Mouse (Mus musculus) neutrophil, adult 5-6 weeks (primary cell): ENCODE measurements around the gene Wasf2. TPM values are rescaled to one million over a fixed set of nuclear protein-coding genes. Genes with fewer than 3 reads are reported as not detected.

ENCODE experiments used
- ATAC-seq: fragments of 151-379, 151-347 bp; 2 replicates; pipeline ENCODE4 v1.8.0; 2017; ENCODE audit warnings: mild to moderate bottlenecking, moderate TSS enrichment; ENCODE audit not compliant: insufficient number of reproducible peaks, poor library complexity, low FRiP score, severe bottlenecking; ENCODE audit errors: extremely low read depth
- total RNA-seq: library from RNA; stranded (forward); fragments of 200-1000 nt; gene quantifications from 2 replicates; pipeline ENCODE4 v1.2.3, GENCODE M21; 2017

Wasf2 gene
- total RNA-seq, 1 experiment from 2014 or later: 105 TPM

DNA sequence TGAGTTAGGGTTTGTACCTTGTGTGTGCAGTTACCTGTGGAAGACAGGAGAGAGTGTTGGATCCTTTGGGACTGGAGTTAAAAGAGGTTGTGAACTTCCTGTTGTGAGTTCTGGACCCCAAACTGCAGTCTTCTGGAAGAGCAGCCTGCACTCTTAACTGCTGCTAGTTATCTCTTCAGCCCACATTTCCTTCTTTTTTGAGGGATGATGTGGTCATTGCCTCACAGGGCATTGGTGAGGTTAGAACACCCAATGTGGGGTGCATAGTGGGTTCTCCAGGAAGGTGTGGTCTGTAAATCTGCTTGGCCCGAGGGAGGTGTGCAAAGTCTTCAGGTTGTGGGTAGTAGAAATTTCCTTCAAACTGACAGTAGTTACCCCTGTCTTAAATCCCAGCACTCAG, 114.0 kb downstream of the Wasf2 start:
- ATAC-seq: no peak

DNA sequence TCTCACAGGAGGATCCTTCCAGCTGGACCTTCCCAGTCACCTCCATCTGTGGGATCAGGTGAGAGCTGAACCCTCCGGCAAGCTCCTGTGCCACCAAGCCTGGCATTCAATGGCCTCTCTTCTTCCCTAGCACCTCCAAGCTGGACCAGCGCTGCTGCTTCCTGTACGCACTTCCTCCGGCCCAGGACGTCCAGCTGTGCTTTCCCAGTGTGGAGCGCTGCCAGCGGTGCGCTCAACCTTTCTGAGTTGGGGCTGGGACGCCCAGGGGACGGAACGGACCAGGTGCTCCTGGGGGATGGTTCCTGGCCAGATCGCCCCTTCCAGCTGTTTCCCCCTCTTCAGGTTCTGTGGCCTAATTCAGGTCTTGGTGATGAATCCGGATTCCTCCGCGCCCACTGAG, 116.8 kb downstream of the Wasf2 start:
- ATAC-seq: no peak

DNA sequence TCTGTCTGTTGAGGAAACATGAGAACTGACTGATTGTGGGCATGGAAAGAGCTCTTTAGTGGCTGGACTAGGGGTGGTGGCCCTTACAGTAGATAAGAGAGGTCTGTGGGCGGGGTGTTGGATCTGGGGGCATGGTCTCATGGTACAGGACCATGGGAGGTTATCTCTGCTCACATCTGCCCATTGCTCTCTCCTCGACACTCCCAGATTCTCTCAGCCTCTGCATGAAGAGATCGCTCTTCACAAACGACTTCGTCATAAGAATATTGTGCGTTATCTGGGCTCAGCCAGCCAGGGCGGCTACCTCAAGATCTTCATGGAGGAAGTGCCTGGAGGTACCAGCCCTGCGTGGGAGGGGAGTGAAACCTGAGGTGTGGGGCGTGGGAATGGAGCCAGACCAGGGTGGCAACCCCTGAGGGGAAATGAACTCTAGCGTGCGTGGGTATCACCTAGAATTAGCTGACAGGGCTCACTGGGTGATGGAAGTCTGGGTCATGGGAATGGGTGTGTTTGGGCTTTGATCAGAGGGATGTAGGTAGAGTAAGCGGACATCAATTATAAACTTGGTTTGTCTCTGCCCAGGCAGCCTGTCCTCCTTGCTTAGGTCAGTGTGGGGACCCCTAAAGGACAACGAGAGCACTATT, 117.6 kb downstream of the Wasf2 start:
- ATAC-seq: no peak

Other genes with a start within 250 kb of the Wasf2 start
- 33.6 and 34.8 TPM in 2 replicates for gene Stx12, start 246.0 kb upstream of the Wasf2 start, total RNA-seq
- gene Fam76a, start 207.9 kb upstream of the Wasf2 start, total RNA-seq: 31.1 and 35.4 TPM in 2 replicates
- gene Fgr, start 156.4 kb upstream of the Wasf2 start, total RNA-seq: 301 and 321 TPM in 2 replicates
- 9.1 and 13.5 TPM in 2 replicates for gene Ahdc1, start 119.2 kb upstream of the Wasf2 start, total RNA-seq
- gene Cd164l2, start 81.6 kb downstream of the Wasf2 start, total RNA-seq: 2.9 TPM in 1 of 2 replicates, not detected in the other
- gene Gpr3, start 82.0 kb downstream of the Wasf2 start, total RNA-seq: not detected in 2 replicates
- gene Map3k6, start 110.3 kb downstream of the Wasf2 start, total RNA-seq: 1.0 and 2.9 TPM in 2 replicates
- gene Sytl1, start 132.6 kb downstream of the Wasf2 start, total RNA-seq: 2.9 and 5.0 TPM in 2 replicates
- gene Tmem222, start 147.3 kb downstream of the Wasf2 start, total RNA-seq: 17.1 and 18.0 TPM in 2 replicates
- 23.0 and 26.6 TPM in 2 replicates for gene Wdtc1, start 223.0 kb downstream of the Wasf2 start, total RNA-seq
- gene Slc9a1, start 239.2 kb downstream of the Wasf2 start, total RNA-seq: 15.8 and 22.7 TPM in 2 replicates